Mouse (Mus musculus): ENCODE measurements around the gene Tsen2. TPM values are rescaled to one million over a fixed set of nuclear protein-coding genes. Genes with fewer than 3 reads are reported as not detected.

Tsen2 gene
- 29.7 and 30.6 TPM in 2 replicates for polyA plus RNA-seq (2014; fragmentation: Nextera tagmentation; extraction: Ambion mirVana)

DNA sequence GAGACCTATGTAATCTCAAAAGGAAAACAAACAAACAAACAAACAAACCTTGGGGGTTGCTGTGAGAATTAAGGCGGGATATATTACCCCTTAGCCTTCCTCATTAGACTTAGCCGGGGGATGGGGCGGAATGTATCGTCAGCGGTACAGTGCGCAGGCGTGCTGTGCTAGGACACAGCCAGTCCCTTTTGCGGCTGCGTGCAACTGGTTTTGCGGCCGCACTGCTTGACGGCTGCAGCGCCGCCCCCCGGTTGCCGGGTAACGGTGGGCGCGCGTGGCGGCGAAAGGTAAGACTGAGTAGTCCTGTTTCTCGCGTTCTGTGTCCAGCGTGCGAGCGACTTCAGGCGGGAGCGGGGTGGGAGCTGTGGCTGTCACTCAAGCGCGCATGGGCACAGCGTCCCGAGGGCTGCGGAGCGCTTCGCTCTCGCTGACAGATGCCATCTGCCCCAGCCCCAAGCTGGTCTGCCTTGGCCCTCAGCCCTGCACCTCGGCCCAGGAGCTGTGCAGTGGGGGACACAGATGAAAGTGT is at the start of gene Tsen2:
Tsen2 (plus strand) TSS at position 223 of the 529 bp plus-strand sequence.
- Histone ChIP-seq H3K27ac (ENCODE audit: low read depth, low read length) (peak within 1 kb of the TSS; percentile 68), H3K36me3 (ENCODE audit: control insufficient read depth, insufficient read depth, low read length) (no peaks in the 10 kb centered on the region), H3K9me3 (ENCODE audit: control insufficient read depth, low read length) (no peaks in the 10 kb centered on the region), H3K4me3 (ENCODE audit: low read depth, low read length) (peak within 1 kb of the TSS; percentile 69), H3K27me3 (ENCODE audit: control insufficient read depth, insufficient read depth, low read length) (no peaks in the 10 kb centered on the region), H3K9ac (ENCODE audit: low read depth, low read length) (peak within 1 kb of the TSS; percentile 73), H3K4me1 (replicated peaks; ENCODE audit: control insufficient read depth, insufficient read depth, low read length) (no peaks in the 10 kb centered on the region), H3K4me2 (replicated peaks; ENCODE audit: low read depth, low read length) (peak within 1 kb of the TSS; percentile 80)
- DNase-seq (ENCODE audit: low spot score), result peak; percentile 98
- ATAC-seq (ENCODE audit: low FRiP score), result peak; percentile 95
- WGBS, result 1% methylated on average over 38 of the region's 38 CpGs

DNA sequence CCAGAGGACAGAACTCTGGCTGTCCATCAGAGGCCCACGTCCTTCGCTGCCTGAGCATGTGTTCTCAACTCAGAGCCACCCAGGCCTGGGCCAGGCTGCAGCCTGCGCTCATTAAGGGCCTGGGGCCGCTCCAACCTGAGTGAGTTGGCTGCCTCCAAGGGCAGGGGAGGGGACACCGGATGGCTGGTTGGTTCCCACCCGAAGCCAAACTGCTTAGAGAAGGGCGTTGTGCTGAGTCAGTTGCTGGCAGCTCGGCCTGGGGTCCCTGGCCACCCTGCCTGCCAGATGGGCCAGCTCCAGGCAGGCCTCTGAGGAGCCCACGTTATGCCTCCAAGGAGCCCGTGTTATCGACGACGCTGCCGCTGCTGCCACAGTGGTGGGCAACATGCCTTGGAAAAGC is 44.9 kb upstream of the Tsen2 start:
- no peak overlapping the region for H3K9ac ChIP-seq (ENCODE audit: low read depth, low read length)
- ATAC-seq (ENCODE audit: low FRiP score) (no peak), DNase-seq (ENCODE audit: low spot score) (no peak)
- no peaks in the 10 kb centered on the region for H3K4me1 ChIP-seq (replicated peaks; ENCODE audit: control insufficient read depth, insufficient read depth, low read length)
- H3K4me2 ChIP-seq (replicated peaks; ENCODE audit: low read depth, low read length), result no peak overlapping the region
- no peak overlapping the region for H3K4me3 ChIP-seq (ENCODE audit: low read depth, low read length)
- no peaks in the 10 kb centered on the region for H3K9me3 ChIP-seq (ENCODE audit: control insufficient read depth, low read length)
- 77% methylated on average over 14 of the region's 14 CpGs for WGBS
- H3K36me3 ChIP-seq (ENCODE audit: control insufficient read depth, insufficient read depth, low read length), result no peaks in the 10 kb centered on the region
- no peaks in the 10 kb centered on the region for H3K27me3 ChIP-seq (ENCODE audit: control insufficient read depth, insufficient read depth, low read length)
- H3K27ac ChIP-seq (ENCODE audit: low read depth, low read length), result no peak overlapping the region

DNA sequence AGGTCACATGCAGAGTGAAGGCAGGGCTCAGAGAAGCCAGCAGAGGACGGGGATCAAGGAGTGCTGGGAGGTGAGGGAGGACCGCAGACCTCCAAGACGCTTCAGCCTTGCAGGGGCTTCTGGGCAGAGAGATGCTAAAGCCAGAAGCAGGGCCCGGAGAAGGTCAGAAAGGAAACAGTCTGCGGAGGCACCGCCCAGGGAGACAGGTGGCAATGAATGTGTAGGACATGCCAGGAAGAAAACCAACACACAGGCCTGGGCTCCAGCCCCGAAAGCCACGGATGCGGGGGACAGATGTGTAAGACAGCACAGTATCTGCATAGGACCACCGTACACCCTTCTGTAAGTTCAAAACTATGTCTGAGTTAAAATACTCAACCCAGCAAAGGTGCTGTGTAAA is 44.2 kb upstream of the Tsen2 start:
- WGBS, result 88% methylated on average over 10 of the region's 10 CpGs
- Histone ChIP-seq H3K9ac (ENCODE audit: low read depth, low read length) (no peak overlapping the region), H3K9me3 (ENCODE audit: control insufficient read depth, low read length) (no peaks in the 10 kb centered on the region), H3K4me2 (replicated peaks; ENCODE audit: low read depth, low read length) (no peak overlapping the region), H3K36me3 (ENCODE audit: control insufficient read depth, insufficient read depth, low read length) (no peaks in the 10 kb centered on the region), H3K27me3 (ENCODE audit: control insufficient read depth, insufficient read depth, low read length) (no peaks in the 10 kb centered on the region), H3K27ac (ENCODE audit: low read depth, low read length) (no peak overlapping the region), H3K4me1 (replicated peaks; ENCODE audit: control insufficient read depth, insufficient read depth, low read length) (no peaks in the 10 kb centered on the region), H3K4me3 (ENCODE audit: low read depth, low read length) (no peak overlapping the region)
- no peak for ATAC-seq (ENCODE audit: low FRiP score)
- no peak for DNase-seq (ENCODE audit: low spot score)

DNA sequence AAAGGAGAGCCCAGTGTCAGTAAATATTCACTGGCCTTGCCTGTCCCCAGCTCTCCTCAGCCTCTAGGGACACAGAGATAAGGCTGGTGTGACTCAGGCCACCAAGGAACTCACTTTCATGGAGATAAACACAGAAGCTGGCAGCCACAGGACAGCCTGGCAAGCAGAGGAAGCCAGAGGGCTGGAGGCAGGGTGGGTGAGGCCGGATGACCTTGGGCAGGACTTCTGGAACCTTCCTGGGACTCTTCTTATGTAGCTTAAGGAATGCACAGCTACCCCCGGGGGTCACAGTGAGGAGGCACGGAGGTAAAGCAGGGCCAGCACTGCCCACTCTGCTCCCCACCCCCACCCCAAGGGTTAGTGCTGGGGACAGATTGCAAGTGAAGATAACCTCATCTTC is 43.3 kb upstream of the Tsen2 start:
- ATAC-seq (ENCODE audit: low FRiP score), result no peak
- H3K9me3 ChIP-seq (ENCODE audit: control insufficient read depth, low read length), result no peaks in the 10 kb centered on the region
- no peaks in the 10 kb centered on the region for H3K36me3 ChIP-seq (ENCODE audit: control insufficient read depth, insufficient read depth, low read length)
- no peak overlapping the region for H3K4me2 ChIP-seq (replicated peaks; ENCODE audit: low read depth, low read length)
- H3K9ac ChIP-seq (ENCODE audit: low read depth, low read length), result no peak overlapping the region
- no peak overlapping the region for H3K4me3 ChIP-seq (ENCODE audit: low read depth, low read length)
- 75% methylated on average over 3 of the region's 3 CpGs for WGBS
- no peak for DNase-seq (ENCODE audit: low spot score)
- no peaks in the 10 kb centered on the region for H3K27me3 ChIP-seq (ENCODE audit: control insufficient read depth, insufficient read depth, low read length)
- H3K27ac ChIP-seq (ENCODE audit: low read depth, low read length), result no peak overlapping the region
- H3K4me1 ChIP-seq (replicated peaks; ENCODE audit: control insufficient read depth, insufficient read depth, low read length), result no peaks in the 10 kb centered on the region

DNA sequence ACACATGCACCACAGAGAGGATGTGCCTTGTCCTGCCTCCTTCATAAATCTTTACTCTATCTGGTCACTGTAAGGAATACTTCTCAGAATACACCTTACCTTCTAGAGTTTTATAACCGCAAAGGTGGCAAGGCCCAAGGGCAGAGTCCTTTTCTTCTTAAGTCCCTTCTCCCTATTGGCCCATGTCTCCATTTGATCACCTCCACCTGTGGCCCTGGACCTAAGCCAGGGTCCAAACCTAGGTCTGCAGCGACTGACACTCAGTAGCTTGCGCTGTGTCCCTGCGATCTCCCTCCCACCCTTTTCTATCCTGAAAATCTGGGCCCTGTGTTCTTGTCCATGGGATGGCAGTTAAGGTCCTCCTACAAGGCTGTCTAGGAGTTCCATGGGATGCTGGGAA is 41.4 kb upstream of the Tsen2 start:
- Histone ChIP-seq H3K4me2 (replicated peaks; ENCODE audit: low read depth, low read length) (no peak overlapping the region), H3K4me1 (replicated peaks; ENCODE audit: control insufficient read depth, insufficient read depth, low read length) (no peaks in the 10 kb centered on the region), H3K36me3 (ENCODE audit: control insufficient read depth, insufficient read depth, low read length) (no peaks in the 10 kb centered on the region), H3K9me3 (ENCODE audit: control insufficient read depth, low read length) (no peaks in the 10 kb centered on the region), H3K4me3 (ENCODE audit: low read depth, low read length) (no peak overlapping the region), H3K27ac (ENCODE audit: low read depth, low read length) (no peak overlapping the region), H3K9ac (ENCODE audit: low read depth, low read length) (no peak overlapping the region), H3K27me3 (ENCODE audit: control insufficient read depth, insufficient read depth, low read length) (no peaks in the 10 kb centered on the region)
- no peak for ATAC-seq (ENCODE audit: low FRiP score)
- whole genome bisulfite sequencing, result 97% methylated on average over 4 of the region's 4 CpGs
- no peak for DNase-seq (ENCODE audit: low spot score)

DNA sequence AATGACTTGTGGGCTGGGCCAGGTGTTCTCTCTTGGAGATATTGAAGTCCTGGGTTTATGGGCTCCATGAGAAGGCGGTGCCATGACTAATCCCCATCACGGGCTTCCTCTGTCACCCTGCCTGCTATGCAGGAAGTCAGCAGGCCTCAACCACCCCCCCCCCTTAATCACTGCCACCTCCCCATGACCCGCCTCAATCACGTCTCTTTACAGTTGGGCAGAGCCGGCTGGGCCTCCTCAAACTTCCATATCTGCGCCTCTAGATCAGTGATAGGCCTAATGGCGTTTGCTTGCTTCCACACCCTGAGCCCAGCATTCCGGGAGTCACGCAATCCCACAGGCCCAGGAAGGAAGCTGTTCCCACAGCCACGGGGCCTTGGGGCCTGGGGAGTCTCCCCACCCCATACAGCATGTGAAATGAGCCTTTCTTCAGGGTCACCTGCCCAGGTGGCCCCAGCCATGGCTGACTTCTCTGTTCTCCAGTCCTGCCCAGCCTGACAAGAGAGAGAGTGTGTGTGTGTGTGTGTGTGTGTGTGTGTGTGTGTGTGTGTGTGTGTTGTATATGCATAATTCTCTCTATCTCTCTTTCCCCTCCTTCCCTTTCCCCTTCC is 40.8 kb upstream of the Tsen2 start:
- H3K4me3 ChIP-seq (ENCODE audit: low read depth, low read length), result no peak overlapping the region
- no peak overlapping the region for H3K4me2 ChIP-seq (replicated peaks; ENCODE audit: low read depth, low read length)
- ATAC-seq (ENCODE audit: low FRiP score) (no peak), DNase-seq (ENCODE audit: low spot score) (no peak)
- H3K27ac ChIP-seq (ENCODE audit: low read depth, low read length), result no peak overlapping the region
- no peaks in the 10 kb centered on the region for H3K9me3 ChIP-seq (ENCODE audit: control insufficient read depth, low read length)
- H3K9ac ChIP-seq (ENCODE audit: low read depth, low read length), result no peak overlapping the region
- H3K36me3 ChIP-seq (ENCODE audit: control insufficient read depth, insufficient read depth, low read length), result no peaks in the 10 kb centered on the region
- no peaks in the 10 kb centered on the region for H3K27me3 ChIP-seq (ENCODE audit: control insufficient read depth, insufficient read depth, low read length)
- H3K4me1 ChIP-seq (replicated peaks; ENCODE audit: control insufficient read depth, insufficient read depth, low read length), result no peaks in the 10 kb centered on the region
- 89% methylated on average over 10 of the region's 10 CpGs for WGBS

DNA sequence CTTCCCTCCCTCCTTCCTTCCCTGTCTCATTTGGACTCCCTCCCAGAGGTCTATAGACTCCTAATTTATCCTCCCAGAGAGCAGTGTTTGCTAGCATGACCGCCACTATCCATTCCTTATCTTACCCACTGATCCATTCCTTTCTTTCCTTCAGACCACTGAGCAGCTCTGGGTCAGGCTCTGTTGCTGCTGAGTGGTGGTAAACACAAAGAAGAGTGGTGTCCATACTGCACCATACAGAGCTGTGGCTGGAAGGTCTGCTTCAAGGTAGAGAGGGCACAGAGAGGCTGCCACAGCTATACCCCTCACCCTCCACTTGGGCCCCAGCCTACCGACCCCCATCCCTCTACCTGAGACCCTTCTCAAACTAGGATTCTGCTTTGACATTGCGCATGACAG is 40.3 kb upstream of the Tsen2 start:
- Histone ChIP-seq H3K27ac (ENCODE audit: low read depth, low read length) (no peak overlapping the region), H3K9ac (ENCODE audit: low read depth, low read length) (no peak overlapping the region), H3K36me3 (ENCODE audit: control insufficient read depth, insufficient read depth, low read length) (no peaks in the 10 kb centered on the region), H3K4me2 (replicated peaks; ENCODE audit: low read depth, low read length) (no peak overlapping the region), H3K4me1 (replicated peaks; ENCODE audit: control insufficient read depth, insufficient read depth, low read length) (no peaks in the 10 kb centered on the region), H3K9me3 (ENCODE audit: control insufficient read depth, low read length) (no peaks in the 10 kb centered on the region; the same call in 1 of the 2 replicates), H3K27me3 (ENCODE audit: control insufficient read depth, insufficient read depth, low read length) (no peaks in the 10 kb centered on the region), H3K4me3 (ENCODE audit: low read depth, low read length) (no peak overlapping the region)
- ATAC-seq (ENCODE audit: low FRiP score) (no peak), DNase-seq (ENCODE audit: low spot score) (no peak)
- WGBS, result 94% methylated on average over 3 of the region's 3 CpGs

DNA sequence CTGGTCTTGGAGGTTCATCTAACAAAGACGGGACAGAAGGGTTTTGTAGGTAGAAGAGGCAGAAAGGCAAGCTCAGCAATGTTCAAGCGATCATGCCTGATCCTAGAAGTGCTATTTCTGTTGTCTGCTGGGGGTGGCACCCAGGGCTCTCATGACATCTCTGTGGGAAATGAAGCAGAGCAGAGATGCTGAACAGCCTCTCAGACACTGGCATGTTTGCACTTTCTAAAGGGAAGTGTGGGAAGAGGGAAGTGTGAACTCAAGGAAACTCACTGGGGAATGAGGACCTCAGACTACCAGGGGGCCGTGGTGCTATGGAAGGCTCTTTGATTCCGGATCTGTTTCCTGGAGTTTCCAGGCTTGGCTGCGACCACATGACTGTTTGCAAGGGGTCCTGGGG is 39.5 kb upstream of the Tsen2 start:
- Histone ChIP-seq H3K36me3 (ENCODE audit: control insufficient read depth, insufficient read depth, low read length) (no peaks in the 10 kb centered on the region), H3K27ac (ENCODE audit: low read depth, low read length) (no peak overlapping the region), H3K4me1 (replicated peaks; ENCODE audit: control insufficient read depth, insufficient read depth, low read length) (no peaks in the 10 kb centered on the region), H3K4me2 (replicated peaks; ENCODE audit: low read depth, low read length) (no peak overlapping the region), H3K9me3 (ENCODE audit: control insufficient read depth, low read length) (no peaks in the 10 kb centered on the region; the same call in 1 of the 2 replicates), H3K9ac (ENCODE audit: low read depth, low read length) (no peak overlapping the region), H3K27me3 (ENCODE audit: control insufficient read depth, insufficient read depth, low read length) (no peaks in the 10 kb centered on the region), H3K4me3 (ENCODE audit: low read depth, low read length) (no peak overlapping the region)
- DNase-seq (ENCODE audit: low spot score) (no peak), ATAC-seq (ENCODE audit: low FRiP score) (no peak)
- 76% methylated on average over 5 of the region's 5 CpGs for WGBS

DNA sequence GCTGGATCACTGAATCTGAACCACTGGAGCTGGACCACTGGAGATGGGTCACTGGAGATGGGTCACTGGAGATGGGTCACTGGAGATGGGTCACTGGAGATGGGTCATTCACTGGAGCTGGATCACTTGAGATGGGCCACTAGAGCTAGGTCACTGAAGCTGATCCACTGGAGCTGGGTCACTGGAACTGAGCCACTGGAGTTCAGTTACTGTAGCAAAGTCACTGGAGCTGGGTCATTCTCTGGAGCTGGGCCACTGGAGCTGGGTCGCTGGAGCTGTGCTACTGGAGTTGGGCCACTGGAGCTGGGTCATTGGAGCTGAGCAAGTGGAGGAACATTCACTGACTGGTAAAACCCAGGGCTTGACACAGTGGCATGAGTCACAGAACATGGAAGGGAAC is 38.0 kb upstream of the Tsen2 start:
- Histone ChIP-seq H3K9ac (ENCODE audit: low read depth, low read length) (no peak overlapping the region), H3K27me3 (ENCODE audit: control insufficient read depth, insufficient read depth, low read length) (no peaks in the 10 kb centered on the region), H3K27ac (ENCODE audit: low read depth, low read length) (no peak overlapping the region), H3K4me3 (ENCODE audit: low read depth, low read length) (no peak overlapping the region), H3K36me3 (ENCODE audit: control insufficient read depth, insufficient read depth, low read length) (no peaks in the 10 kb centered on the region), H3K9me3 (ENCODE audit: control insufficient read depth, low read length) (no peaks in the 10 kb centered on the region; the same call in 1 of the 2 replicates), H3K4me1 (replicated peaks; ENCODE audit: control insufficient read depth, insufficient read depth, low read length) (no peaks in the 10 kb centered on the region), H3K4me2 (replicated peaks; ENCODE audit: low read depth, low read length) (no peak overlapping the region)
- WGBS, result 89% methylated on average over 1 of the region's 1 CpGs
- DNase-seq (ENCODE audit: low spot score) (no peak), ATAC-seq (ENCODE audit: low FRiP score) (no peak)
